Mouse (Mus musculus) adrenal gland, postnatal 4 days (tissue): ENCODE data around the gene Lrrc7. TPM values are rescaled to one million over a fixed set of nuclear protein-coding genes. Genes with fewer than 3 reads are reported as not detected.

Experiments
- DNase-seq, 2 experiments: peaks; one replicate each; pipeline ENCODE4 v3.0.0; 2021 to 2022; ENCODE audit warnings: low spot score in 2 of 2, mixed read lengths in 2 of 2
- total RNA-seq, 2 experiments: library from RNA; stranded (reverse); gene quantifications; 2 replicates each; pipeline ENCODE4 v1.2.3; 2021

The Lrrc7 gene
- total RNA-seq, 2 experiments from 2014 or later: 0.99 to 1.5 TPM

GRCm38 (mm10) chr3:158077380-158077772 is 484.6 kb downstream of the Lrrc7 start:
- DNase-seq: no peak

GRCm38 (mm10) chr3:158076685-158077379 is 485.2 kb downstream of the Lrrc7 start:
- DNase-seq: no peak

- no peak for DNase-seq
Observed at GRCm38 (mm10) chr3:158075004-158075403, 487.0 kb downstream of the Lrrc7 start.

GRCm38 (mm10) chr3:158068613-158069263 is 493.3 kb downstream of the Lrrc7 start:
- DNase-seq: no peak

- no peak for DNase-seq
Observed at GRCm38 (mm10) chr3:158067916-158068315, 494.1 kb downstream of the Lrrc7 start.

GRCm38 (mm10) chr3:158065256-158065655 is 496.8 kb downstream of the Lrrc7 start:
- no peak for DNase-seq

GRCm38 (mm10) chr3:158061811-158062523 is 500.1 kb downstream of the Lrrc7 start:
- no peak for DNase-seq

- DNase-seq: no peak
Observed at GRCm38 (mm10) chr3:158060621-158061291, 501.3 kb downstream of the Lrrc7 start.

GRCm38 (mm10) chr3:158049508-158049907 is 512.5 kb downstream of the Lrrc7 start:
- no peak for DNase-seq

- DNase-seq: no peak
Observed at GRCm38 (mm10) chr3:158040755-158041154, 521.3 kb downstream of the Lrrc7 start.

- no peak for DNase-seq
Observed at GRCm38 (mm10) chr3:158038106-158038505, 523.9 kb downstream of the Lrrc7 start.

GRCm38 (mm10) chr3:158036329-158036988 is 525.6 kb downstream of the Lrrc7 start, which contains the start of the genes Srsf11 and Lrrc40:
Gene Srsf11, minus strand, starts transcription at chr3:158036639.
Gene Lrrc40, plus strand, starts transcription at chr3:158036662.
- peak; percentile 84 to 86 for DNase-seq

- DNase-seq: peak in 1 of 2 experiments; percentile 5
Observed at GRCm38 (mm10) chr3:158035866-158036265, 526.2 kb downstream of the Lrrc7 start.
